Mouse (Mus musculus) heart, embryonic 14.5 days (tissue): ENCODE data around the gene Swi5. TPM values are rescaled to one million over a fixed set of nuclear protein-coding genes. Genes with fewer than 3 reads are reported as not detected.

ENCODE experiments used
- ATAC-seq: fragments of 200-750 bp; cut with Nextera tagmentation; 2 replicates; pipeline ENCODE4 v1.8.0; 2017; ENCODE audit warnings: low read depth, moderate TSS enrichment; ENCODE audit not compliant: insufficient number of reproducible peaks, insufficient read depth, low FRiP score
- H3K27ac ChIP-seq, 2 experiments: fragments of 200-500 bp in 1 of 2; fragments of 300-500 bp in 1 of 2; sonication (generic) in 1 of 2; replicated peaks in 1 of 2; 2 replicates each; pipeline ENCODE4 v1.5.1; 2012 to 2014; ENCODE audit warnings: low read depth in 2 of 2, low read length in 2 of 2, control low read depth in 1 of 2, mild to moderate bottlenecking in 1 of 2, mixed read lengths in 1 of 2; ENCODE audit not compliant: control insufficient read depth in 1 of 2, insufficient read depth in 1 of 2
- H3K27me3 ChIP-seq: fragments of 300-500 bp; sonication (generic); 2 replicates; pipeline ENCODE4 v1.6.1; 2014; ENCODE audit warnings: mild to moderate bottlenecking, low read length, control low read depth; ENCODE audit not compliant: control insufficient read depth, insufficient read depth
- H3K36me3 ChIP-seq: fragments of 300-500 bp; sonication (generic); 2 replicates; pipeline ENCODE4 v1.6.1; 2014; ENCODE audit warnings: mild to moderate bottlenecking, control low read depth, low read length, mixed read lengths; ENCODE audit not compliant: control insufficient read depth, insufficient read depth
- H3K4me1 ChIP-seq, 2 experiments: fragments of 200-500 bp in 1 of 2; fragments of 300-500 bp in 1 of 2; sonication (generic) in 1 of 2; 2 replicates each; pipeline ENCODE4 v1.6.1; 2012 to 2014; ENCODE audit warnings: low read length in 2 of 2, control low read depth in 1 of 2, mixed read lengths in 1 of 2; ENCODE audit not compliant: control insufficient read depth in 2 of 2, insufficient read depth in 2 of 2
- H3K4me2 ChIP-seq: fragments of 300-500 bp; sonication (generic); 2 replicates; pipeline ENCODE4 v1.6.1; 2014; ENCODE audit warnings: mild to moderate bottlenecking, low read length
- H3K4me3 ChIP-seq, 2 experiments: fragments of 200-500 bp in 1 of 2; fragments of 300-500 bp in 1 of 2; sonication (generic) in 1 of 2; 2 replicates each; pipeline ENCODE4 v1.5.1; 2012 to 2014; ENCODE audit warnings: low read length in 2 of 2, mild to moderate bottlenecking in 2 of 2, control low read depth in 1 of 2, low read depth in 1 of 2, moderate library complexity in 1 of 2; ENCODE audit not compliant: control insufficient read depth in 1 of 2, insufficient read depth in 1 of 2
- H3K9ac ChIP-seq: fragments of 300-500 bp; sonication (generic); 2 replicates; pipeline ENCODE4 v1.6.1; 2014; ENCODE audit warnings: mild to moderate bottlenecking, low read length
- H3K9me3 ChIP-seq: fragments of 300-500 bp; sonication (generic); 2 replicates; pipeline ENCODE4 v1.6.1; 2016; ENCODE audit warnings: low read length, control low read depth; ENCODE audit not compliant: control insufficient read depth
- WGBS: fragments of 180-500 bp; shearing (Covaris S2); extraction: QIAGEN DNeasy Blood & Tissue Kit; methylation state at CpG from one replicate; pipeline ENCODE4 v1.1.7; 2014; 5-methylcytosine and 5-hydroxymethylcytosine counted together
- polyA plus RNA-seq: library from polyadenylated mRNA; unstranded; fragments of >200 nt; fragmentation: Nextera tagmentation; extraction: Ambion mirVana; gene quantifications from 2 replicates; pipeline ENCODE4 v1.2.1, GENCODE M21; 2014

Gene Swi5
- polyA plus RNA-seq, 1 experiment from 2014 or later: 129 TPM

- peak within 1 kb of the TSS in 1 of 2 experiments; percentile 41; a peak in 2 of 4 replicates for H3K27ac ChIP-seq
- peaks cover 0 to 10% of the 10 kb centered on the region in 2 experiments; a peak in 3 of 4 replicates for H3K4me1 ChIP-seq
- peak within 1 kb of the TSS; percentile 79 for H3K9ac ChIP-seq
- H3K4me3 ChIP-seq: peak within 1 kb of the TSS; percentile 58 to 75
- H3K9me3 ChIP-seq: no peaks in the 10 kb centered on the region
- H3K27me3 ChIP-seq: no peaks in the 10 kb centered on the region
- 2% methylated on average over 59 of the region's 59 CpGs for WGBS
- peaks cover 30% of the 10 kb centered on the region for H3K36me3 ChIP-seq
- peak within 1 kb of the TSS; percentile 74 for H3K4me2 ChIP-seq
- peak; percentile 84 for ATAC-seq
Measured at GRCm38 (mm10) chr2:32259657-32260417, 28.0 kb downstream of the Swi5 start, which contains the start of gene Uck1. Gene Uck1, minus strand, starts transcription at chr2:32260159.

GRCm38 (mm10) chr2:32258887-32259533, 28.9 kb downstream of the Swi5 start:
- Histone ChIP-seq H3K4me2 (peak overlapping the region; percentile 74), H3K27me3 (no peaks in the 10 kb centered on the region), H3K9me3 (no peaks in the 10 kb centered on the region), H3K4me3 (peak overlapping the region; percentile 58 to 75), H3K36me3 (peaks cover 38% of the 10 kb centered on the region), H3K4me1 (peaks cover 0 to 10% of the 10 kb centered on the region in 2 experiments; a peak in 3 of 4 replicates), H3K9ac (peak overlapping the region; percentile 79), H3K27ac (no peak overlapping the region)
- ATAC-seq: no peak
- 44% methylated on average over 6 of the region's 6 CpGs for WGBS

- no peak overlapping the region for H3K4me2 ChIP-seq
- no peaks in the 10 kb centered on the region for H3K9me3 ChIP-seq
- WGBS: 89% methylated on average over 11 of the region's 11 CpGs
- no peak overlapping the region for H3K9ac ChIP-seq
- H3K27ac ChIP-seq: no peak overlapping the region
- no peak overlapping the region for H3K4me3 ChIP-seq
- H3K27me3 ChIP-seq: no peaks in the 10 kb centered on the region
- H3K36me3 ChIP-seq: peaks cover 65% of the 10 kb centered on the region
- H3K4me1 ChIP-seq: peaks cover 0 to 10% of the 10 kb centered on the region in 2 experiments; a peak in 3 of 4 replicates
- no peak for ATAC-seq
Measured at GRCm38 (mm10) chr2:32256273-32256672, 31.6 kb downstream of the Swi5 start.

DNA sequence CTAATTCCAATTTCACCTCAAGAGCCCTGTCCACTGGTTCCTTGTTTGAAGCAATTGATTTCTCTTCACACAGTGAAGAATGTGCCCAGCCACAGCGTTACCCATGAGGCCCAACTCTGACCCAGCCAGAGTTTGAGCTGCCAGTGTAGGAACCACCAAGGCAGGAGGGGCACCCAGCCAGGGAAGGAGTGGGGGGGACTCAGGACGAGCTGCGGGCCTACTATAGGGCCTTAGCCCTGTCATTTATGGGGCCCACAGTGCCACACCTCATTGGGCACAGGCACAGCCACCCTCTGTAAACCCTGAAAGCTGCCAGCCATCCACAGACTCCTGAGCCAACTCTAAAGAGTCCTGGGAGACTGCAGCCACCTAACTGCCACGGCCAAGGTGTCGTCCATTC, 33.3 kb downstream of the Swi5 start:
- Histone ChIP-seq H3K4me3 (no peak overlapping the region), H3K9me3 (no peaks in the 10 kb centered on the region), H3K27me3 (no peaks in the 10 kb centered on the region), H3K36me3 (peaks cover 77% of the 10 kb centered on the region), H3K27ac (no peak overlapping the region), H3K4me1 (peaks cover 0 to 10% of the 10 kb centered on the region in 2 experiments; a peak in 3 of 4 replicates), H3K4me2 (no peak overlapping the region), H3K9ac (no peak overlapping the region)
- ATAC-seq: no peak
- WGBS: 81% methylated on average over 5 of the region's 5 CpGs

- no peak overlapping the region for H3K4me2 ChIP-seq
- no peak overlapping the region for H3K4me3 ChIP-seq
- no peak overlapping the region for H3K27ac ChIP-seq
- H3K9me3 ChIP-seq: no peaks in the 10 kb centered on the region
- peaks cover 85% of the 10 kb centered on the region for H3K36me3 ChIP-seq
- no peaks in the 10 kb centered on the region for H3K27me3 ChIP-seq
- H3K9ac ChIP-seq: no peak overlapping the region
- no peaks in the 10 kb centered on the region for H3K4me1 ChIP-seq
- no peak for ATAC-seq
- WGBS: 74% methylated on average over 1 of the region's 1 CpGs
Measured at GRCm38 (mm10) chr2:32253352-32253751, 34.5 kb downstream of the Swi5 start.

GRCm38 (mm10) chr2:32252658-32253057, 35.2 kb downstream of the Swi5 start:
- Histone ChIP-seq H3K27ac (no peak overlapping the region), H3K27me3 (no peaks in the 10 kb centered on the region), H3K36me3 (peaks cover 85% of the 10 kb centered on the region), H3K4me2 (no peak overlapping the region), H3K4me3 (no peak overlapping the region), H3K4me1 (no peaks in the 10 kb centered on the region), H3K9me3 (no peaks in the 10 kb centered on the region), H3K9ac (no peak overlapping the region)
- 93% methylated on average over 5 of the region's 5 CpGs for WGBS
- ATAC-seq: no peak

DNA sequence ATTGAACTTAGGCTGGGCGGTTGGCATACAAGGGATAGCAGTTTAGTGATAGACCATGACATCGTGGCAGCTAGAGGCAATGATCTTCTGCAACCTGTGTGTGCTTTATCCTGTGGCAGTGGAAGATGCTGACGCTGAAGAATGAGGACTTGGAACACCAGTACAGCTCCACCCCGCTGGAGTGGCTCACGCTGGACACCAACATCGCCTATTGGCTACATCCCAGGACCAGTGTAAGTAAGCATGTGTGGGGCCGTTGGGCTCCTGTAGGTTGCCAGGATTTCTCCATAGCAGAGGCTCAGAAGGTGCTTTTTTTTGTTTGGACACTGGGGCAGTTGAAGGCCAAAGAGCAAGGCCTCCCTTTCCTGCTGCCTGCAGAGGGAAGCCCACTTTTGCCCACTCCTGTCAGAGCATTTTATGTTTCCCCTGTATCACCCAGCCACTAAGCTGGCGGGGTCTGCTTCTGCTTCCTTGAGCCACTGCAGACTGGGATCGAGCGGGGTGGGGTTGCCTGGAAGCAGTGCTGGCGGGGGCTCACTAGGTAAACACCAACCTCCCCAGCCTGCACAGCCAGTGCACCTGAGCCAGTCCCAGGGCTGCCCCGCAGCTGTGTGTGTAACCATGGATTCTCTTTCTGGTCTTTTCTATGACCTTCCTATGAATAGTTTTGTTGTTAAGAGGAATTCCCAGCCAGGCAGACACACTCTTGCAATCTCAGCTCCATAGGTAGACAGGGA, 35.9 kb downstream of the Swi5 start:
- no peak for ATAC-seq
- Histone ChIP-seq H3K27ac (no peak overlapping the region), H3K4me1 (no peaks in the 10 kb centered on the region), H3K4me2 (no peak overlapping the region), H3K9ac (no peak overlapping the region), H3K36me3 (peaks cover 83% of the 10 kb centered on the region), H3K4me3 (no peak overlapping the region), H3K27me3 (no peaks in the 10 kb centered on the region), H3K9me3 (no peaks in the 10 kb centered on the region)
- 83% methylated on average over 12 of the region's 12 CpGs for WGBS
